Mouse (Mus musculus): ENCODE data around the gene Mllt3.

Gene Mllt3

DNA sequence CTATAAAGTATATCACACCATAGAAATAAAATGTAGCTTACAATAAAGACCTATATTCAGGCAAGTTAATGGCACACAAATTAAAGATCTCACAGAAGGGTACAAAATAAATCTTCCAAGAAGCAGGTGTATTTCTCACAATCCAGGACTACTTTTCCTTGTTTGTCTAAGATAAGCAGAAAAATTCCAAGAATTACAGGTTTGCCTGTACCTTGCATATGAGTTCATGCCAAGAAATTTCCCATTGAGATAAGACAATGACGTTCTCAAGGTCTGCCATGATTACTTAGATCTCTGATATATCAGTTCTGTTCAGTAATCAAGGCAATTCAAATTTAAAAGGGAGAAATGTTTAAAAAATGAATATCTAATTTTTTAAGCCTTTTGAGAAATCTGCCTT lies 272.9 kb downstream of the Mllt3 start:
- no peak for DNase-seq

- no peak for DNase-seq
These were observed 273.5 kb downstream of the Mllt3 start for GRCm38 (mm10) chr4:87759625-87760024.

GRCm38 (mm10) chr4:87759110-87759509 lies 274.1 kb downstream of the Mllt3 start:
- no peak for DNase-seq

DNA sequence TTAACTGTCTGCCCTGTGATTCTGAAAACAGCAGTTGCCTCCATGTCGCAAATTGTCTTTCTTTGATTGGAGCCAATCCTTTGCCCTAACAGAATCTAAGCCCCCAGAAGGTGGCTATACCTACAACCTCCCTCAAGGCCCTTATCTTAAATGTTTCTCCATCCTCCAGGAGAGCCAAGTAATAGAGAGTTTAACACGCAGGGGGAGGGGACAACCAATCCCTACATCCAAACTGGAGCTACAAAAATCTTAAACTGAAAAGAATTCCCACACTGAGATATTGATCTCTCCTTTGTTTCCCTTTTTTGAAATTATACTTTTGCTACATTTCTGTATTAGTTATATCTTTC lies 281.7 kb downstream of the Mllt3 start:
- no peak for DNase-seq

DNA sequence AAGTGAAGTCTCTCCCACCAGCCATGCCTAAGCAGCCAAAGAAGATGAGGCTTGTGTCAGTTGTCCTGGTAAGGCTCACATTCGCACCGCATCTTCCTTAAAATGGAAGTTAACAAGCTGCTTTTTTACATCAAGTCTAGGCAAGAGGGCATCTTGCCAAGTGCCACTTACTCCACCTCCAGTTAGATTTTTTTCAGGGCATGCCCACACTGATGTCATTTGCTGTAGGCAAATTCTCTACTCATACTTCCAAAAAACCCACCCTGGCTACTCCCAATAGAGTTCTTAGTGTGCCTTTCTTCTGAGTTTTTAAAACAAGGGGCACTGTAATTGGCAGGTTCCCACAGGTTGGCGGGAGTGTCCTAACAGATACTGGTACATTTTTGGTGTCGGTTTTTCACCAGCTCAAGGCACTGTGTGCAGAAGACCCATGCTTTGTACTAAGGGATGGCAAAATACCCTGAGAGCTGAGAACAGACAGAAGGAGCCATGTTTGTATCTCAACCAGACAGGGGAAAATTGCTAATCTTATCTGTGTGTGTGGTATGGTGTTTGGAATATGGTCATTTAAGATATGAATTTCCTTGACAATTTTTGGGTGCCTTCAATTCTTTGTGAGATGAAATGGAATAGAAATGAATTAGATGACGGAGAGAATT lies 282.2 kb downstream of the Mllt3 start:
- DNase-seq = no peak

DNA sequence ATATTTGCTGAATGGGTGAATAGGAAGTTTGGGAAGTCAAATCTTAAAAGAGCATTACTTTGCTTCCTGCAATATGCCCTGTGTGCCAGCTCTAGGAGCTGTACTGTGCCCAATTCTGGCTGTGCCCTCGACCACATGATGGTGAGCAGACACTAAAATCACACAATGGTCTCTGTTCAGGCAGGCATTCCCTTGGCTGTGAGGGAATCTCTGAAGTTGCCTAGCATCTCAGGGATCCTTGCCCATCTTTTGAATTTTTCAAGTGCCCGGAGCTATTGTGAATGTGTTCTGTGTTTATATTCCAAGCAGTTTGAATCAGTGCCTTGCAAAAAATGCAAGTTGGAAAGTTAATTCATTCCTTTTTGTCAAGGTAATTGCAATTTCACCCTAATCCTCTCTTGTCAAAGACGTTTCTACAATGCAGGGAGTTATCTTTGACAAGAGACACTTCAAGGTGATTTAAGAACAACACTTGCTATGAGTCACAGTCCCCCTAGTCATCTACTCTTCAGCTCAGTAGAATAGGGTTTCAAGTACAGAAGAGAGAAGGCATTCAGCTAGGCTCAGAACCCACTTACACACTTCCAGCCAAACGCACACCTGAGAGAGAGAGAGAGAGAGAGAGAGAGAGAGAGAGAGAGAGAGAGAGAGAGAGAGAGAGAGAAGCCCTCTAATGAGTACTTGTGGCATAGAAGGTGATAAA lies 283.5 kb downstream of the Mllt3 start:
- DNase-seq = no peak

- DNase-seq = no peak
These were observed 288.0 kb downstream of the Mllt3 start for GRCm38 (mm10) chr4:87745016-87745645.

DNA sequence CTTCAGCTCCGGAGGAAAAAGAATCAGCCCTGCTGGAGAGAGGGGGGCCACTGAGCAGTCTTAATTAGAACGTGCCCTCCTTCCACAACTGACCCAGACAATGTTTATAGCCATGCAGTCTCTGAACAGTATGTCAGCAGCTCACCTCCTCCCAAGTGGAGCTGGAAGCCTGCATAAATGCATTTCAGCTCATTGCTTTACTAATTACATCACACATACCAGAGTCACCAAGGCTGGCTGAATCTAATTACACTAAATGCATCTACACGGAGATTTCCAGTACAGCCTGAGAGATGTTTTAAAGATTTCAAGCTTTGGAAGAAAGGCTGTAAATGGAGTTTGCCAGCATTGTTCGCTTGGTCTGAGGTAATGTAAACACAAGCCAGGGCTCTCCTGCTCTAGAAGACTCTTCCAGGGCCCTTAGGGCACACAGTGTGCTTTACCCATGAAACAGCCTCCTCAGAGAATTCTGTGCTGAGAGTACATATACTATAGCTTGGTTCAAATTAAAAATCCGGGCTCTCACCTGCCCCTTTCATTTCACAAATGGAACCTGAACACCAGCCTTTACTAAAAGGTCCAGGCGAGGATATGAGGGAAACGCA lies 293.5 kb downstream of the Mllt3 start:
- DNase-seq = no peak

GRCm38 (mm10) chr4:87739104-87739503 lies 294.1 kb downstream of the Mllt3 start:
- no peak for DNase-seq

GRCm38 (mm10) chr4:87737201-87737806 lies 295.9 kb downstream of the Mllt3 start:
- no peak for DNase-seq

GRCm38 (mm10) chr4:87736779-87737178 lies 296.4 kb downstream of the Mllt3 start:
- DNase-seq = no peak

DNA sequence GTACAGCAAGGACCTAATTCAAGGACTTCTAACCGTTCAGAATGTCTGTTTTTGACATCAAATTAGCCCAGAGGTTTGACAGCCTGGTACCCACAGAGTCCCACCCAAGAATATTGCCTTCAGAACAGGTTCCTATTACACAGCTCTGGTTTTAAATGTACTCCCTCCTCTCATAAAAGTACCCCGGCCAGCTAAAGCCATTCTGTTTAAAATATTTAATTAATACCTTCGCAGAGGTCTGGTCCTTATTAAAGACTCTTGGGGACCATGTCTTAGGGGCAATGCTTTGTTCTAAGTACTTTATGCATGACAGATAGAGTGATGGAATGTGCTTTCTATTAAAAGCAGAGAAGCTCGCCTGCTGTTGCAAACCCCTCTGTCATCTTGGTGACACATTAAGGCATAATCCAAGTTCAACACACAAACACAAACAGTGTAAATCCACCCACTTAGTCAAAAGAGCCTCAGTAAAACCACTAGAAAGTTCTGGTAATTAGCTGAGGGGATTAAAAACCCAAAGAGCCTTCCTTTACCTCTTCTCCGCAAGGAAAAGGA lies 302.0 kb downstream of the Mllt3 start:
- DNase-seq = no peak

DNA sequence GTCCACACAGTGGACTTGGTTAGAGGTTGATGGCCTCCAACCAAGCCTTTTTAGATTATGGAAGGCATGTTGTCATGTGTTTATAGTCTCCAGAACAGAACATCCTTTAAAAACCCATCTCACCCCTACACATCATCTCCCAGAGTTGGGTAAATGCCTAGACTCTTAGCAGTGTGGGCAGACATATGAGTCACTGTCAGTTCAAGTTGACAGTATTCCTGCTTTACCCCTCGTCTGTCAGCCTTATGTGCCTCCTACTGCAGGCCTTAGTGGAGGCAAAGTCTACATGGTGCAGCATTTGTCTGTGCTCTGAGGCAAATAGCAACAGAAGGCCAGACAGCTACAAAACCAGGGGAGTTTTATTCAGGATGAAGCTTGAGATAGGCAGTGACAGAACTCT lies 304.6 kb downstream of the Mllt3 start:
- no peak for DNase-seq

DNA sequence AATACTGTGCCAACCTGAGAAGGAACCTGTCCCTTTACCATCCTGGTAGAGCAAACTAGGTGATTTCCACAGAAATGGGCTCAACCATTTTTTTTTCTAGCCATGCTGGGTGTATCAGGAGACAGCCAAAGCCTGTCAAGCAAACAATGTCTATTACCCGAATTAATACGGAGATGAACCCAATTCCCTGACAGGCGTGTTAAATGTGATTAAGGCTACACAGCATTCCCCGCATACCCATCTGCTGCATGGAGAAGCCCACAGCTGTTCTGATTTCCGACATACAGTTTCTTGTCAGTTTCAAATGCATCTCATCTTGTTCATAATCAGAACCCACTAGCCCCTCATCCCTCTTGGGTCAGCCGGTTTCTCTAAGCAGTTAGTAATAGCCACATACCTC lies 309.7 kb downstream of the Mllt3 start:
- no peak for DNase-seq
